Mouse (Mus musculus) thymus, postnatal 10 days (tissue): ENCODE data around the gene Cand2.
A peak's percentile ranks its signal among the peaks of the same experiment; 100 is the strongest.

Experiments used
- DNase-seq, 2 experiments: peaks; one replicate each; pipeline ENCODE4 v3.0.0; 2021; ENCODE audit warnings: low spot score in 2 of 2

Cand2 gene

GRCm38 (mm10) chr6:115774501-115774921 is at the start of gene Cand2:
TSS of gene Cand2 (plus strand) at chr6:115774538.
- peak in 1 of 2 experiments; percentile 66 for DNase-seq

- peak; percentile 52 to 72 for DNase-seq
Observed at GRCm38 (mm10) chr6:115727108-115727507, 47.2 kb upstream of the Cand2 start.

GRCm38 (mm10) chr6:115727570-115727969 is 46.8 kb upstream of the Cand2 start:
- no peak for DNase-seq

GRCm38 (mm10) chr6:115730560-115731342 is 43.6 kb upstream of the Cand2 start:
- DNase-seq: no peak

GRCm38 (mm10) chr6:115732341-115732928 is 41.9 kb upstream of the Cand2 start:
- no peak for DNase-seq

- peak in 1 of 2 experiments; percentile 47 for DNase-seq
Observed at GRCm38 (mm10) chr6:115734909-115735308, 39.4 kb upstream of the Cand2 start.

GRCm38 (mm10) chr6:115739056-115739455 is 35.3 kb upstream of the Cand2 start:
- no peak for DNase-seq

- no peak for DNase-seq
Observed at GRCm38 (mm10) chr6:115743569-115743968, 30.8 kb upstream of the Cand2 start.

GRCm38 (mm10) chr6:115746326-115746725 is 28.0 kb upstream of the Cand2 start:
- DNase-seq: no peak

- DNase-seq: no peak
Observed at GRCm38 (mm10) chr6:115755536-115755935, 18.8 kb upstream of the Cand2 start.

- no peak for DNase-seq
Observed at GRCm38 (mm10) chr6:115758981-115759435, 15.3 kb upstream of the Cand2 start.

- no peak for DNase-seq
Observed at GRCm38 (mm10) chr6:115759461-115759860, 14.9 kb upstream of the Cand2 start.

- DNase-seq: no peak
Observed at GRCm38 (mm10) chr6:115760137-115760536, 14.2 kb upstream of the Cand2 start.

GRCm38 (mm10) chr6:115760982-115761381 is 13.4 kb upstream of the Cand2 start:
- DNase-seq: no peak

- DNase-seq: peak; percentile 27 to 32
Observed at GRCm38 (mm10) chr6:115761995-115762756, 12.2 kb upstream of the Cand2 start, which contains the start of gene Tmem40. TSS of gene Tmem40 (minus strand) at chr6:115762410.

- DNase-seq: peak; percentile 59 to 71
Observed at GRCm38 (mm10) chr6:115764179-115764578, 10.2 kb upstream of the Cand2 start.

- DNase-seq: no peak
Observed at GRCm38 (mm10) chr6:115767357-115767756, 7.0 kb upstream of the Cand2 start.

GRCm38 (mm10) chr6:115768207-115768606 is 6.1 kb upstream of the Cand2 start:
- DNase-seq: no peak

GRCm38 (mm10) chr6:115770059-115770670 is 4.2 kb upstream of the Cand2 start:
- no peak for DNase-seq

GRCm38 (mm10) chr6:115770852-115771251 is 3.5 kb upstream of the Cand2 start:
- DNase-seq: no peak

- DNase-seq: no peak
Observed at GRCm38 (mm10) chr6:115772201-115772600, 2.1 kb upstream of the Cand2 start.

- no peak for DNase-seq
Observed at GRCm38 (mm10) chr6:115772604-115773003, 1.7 kb upstream of the Cand2 start.
